In the genomic region with DNA sequence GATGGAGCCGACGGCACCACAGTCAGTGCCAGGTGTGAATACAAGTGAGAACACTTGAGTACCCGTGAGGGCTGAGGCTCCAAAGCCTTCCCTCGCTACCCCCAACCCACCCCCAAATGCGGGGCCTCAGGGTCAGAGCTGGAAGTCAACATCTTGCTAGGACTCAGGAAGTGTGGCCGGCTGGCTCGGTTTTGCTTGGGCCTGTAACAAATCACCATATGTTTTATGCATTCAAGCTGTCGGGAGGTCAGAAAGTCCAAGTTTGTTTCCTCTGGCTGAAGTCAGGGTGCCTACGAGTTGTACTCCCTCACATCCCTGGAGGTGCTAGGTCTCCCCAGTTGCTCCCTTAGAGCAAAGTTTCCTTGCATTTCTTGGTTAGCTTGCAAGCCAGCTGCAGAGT, we compare ENCODE assay signal across 12 mouse cellular contexts. TPM values are rescaled to one million over a fixed set of nuclear protein-coding genes. Genes with fewer than 3 reads are reported as not detected.
A peak's percentile ranks its signal among the peaks of the same experiment; 100 is the strongest.
DNase-seq lines count a peak whose midpoint lies in the region; ATAC-seq lines count a peak whose summit lies in the region.
"Had no signal": no experiment of that assay in that cellular context is flagged by ENCODE, and none has a peak within 500 bp of the region (broad histone marks: within the 10 kb centered on the region; RNA-seq: fewer than 3 reads in every experiment).

No protein-coding gene starts in this region.

- no peak overlapping the region for H3K4me3 ChIP-seq in embryonic facial prominence, embryonic 11.5 days (ENCODE audit: low read depth, low read length)
- H3K4me3 ChIP-seq in heart, embryonic 13.5 days: no peak overlapping the region
- H3K4me3 ChIP-seq in liver, embryonic 11.5 days (ENCODE audit: low read depth, low read length): no peak overlapping the region
- H3K4me3 ChIP-seq: intestine, embryonic 15.5 days; myocyte had no signal

- peaks cover 6% of the 10 kb centered on the region; the same call in 1 of the 2 replicates for H3K4me1 ChIP-seq in embryonic facial prominence, embryonic 11.5 days (ENCODE audit: control insufficient read depth, insufficient read depth, low read length)
- H3K4me1 ChIP-seq in heart, embryonic 13.5 days: peaks cover 96% of the 10 kb centered on the region
- H3K4me1 ChIP-seq in liver, embryonic 11.5 days (replicated peaks; ENCODE audit: control insufficient read depth, insufficient read depth, low read length): peaks cover 19% of the 10 kb centered on the region

- no peaks in the 10 kb centered on the region for H3K36me3 ChIP-seq in embryonic facial prominence, embryonic 11.5 days (replicated peaks; ENCODE audit: control insufficient read depth, insufficient read depth, low read depth, low read length)
- no peaks in the 10 kb centered on the region for H3K36me3 ChIP-seq in heart, embryonic 13.5 days
- H3K36me3 ChIP-seq in liver, embryonic 11.5 days (ENCODE audit: control insufficient read depth, insufficient read depth, low read length): no peaks in the 10 kb centered on the region
- H3K36me3 ChIP-seq: intestine, embryonic 15.5 days had no signal

- no peaks in the 10 kb centered on the region for H3K9me3 ChIP-seq in embryonic facial prominence, embryonic 11.5 days (replicated peaks; ENCODE audit: control insufficient read depth, low read length)
- no peaks in the 10 kb centered on the region for H3K9me3 ChIP-seq in heart, embryonic 13.5 days
- no peaks in the 10 kb centered on the region for H3K9me3 ChIP-seq in liver, embryonic 11.5 days (ENCODE audit: control insufficient read depth, low read length)
- H3K9me3 ChIP-seq: intestine, embryonic 15.5 days had no signal

- H3K27me3 ChIP-seq in embryonic facial prominence, embryonic 11.5 days (ENCODE audit: control insufficient read depth, insufficient read depth, low read length): no peaks in the 10 kb centered on the region
- H3K27me3 ChIP-seq in heart, embryonic 13.5 days (replicated peaks): no peaks in the 10 kb centered on the region
- H3K27me3 ChIP-seq in liver, embryonic 11.5 days (replicated peaks; ENCODE audit: control insufficient read depth, insufficient read depth, low read length): no peaks in the 10 kb centered on the region
- H3K27me3 ChIP-seq: intestine, embryonic 15.5 days had no signal

- 32% methylated on average over 9 of the region's 9 CpGs for WGBS in embryonic facial prominence, embryonic 11.5 days
- 51% methylated on average over 9 of the region's 9 CpGs for WGBS in heart, embryonic 13.5 days
- WGBS in liver, embryonic 11.5 days: 56% methylated on average over 9 of the region's 9 CpGs

- DNase-seq in kidney, adult 11 months: peak; percentile 58
- no peak for DNase-seq in kidney, adult 9 months
- DNase-seq in embryonic facial prominence, embryonic 11.5 days (ENCODE audit: low spot score): peak; percentile 51
- peak; percentile 41 to 47 for DNase-seq in kidney, postnatal 36 days
- DNase-seq in retina, embryonic 14.5 days (ENCODE audit: low spot score): no peak
- no peak for DNase-seq in liver, embryonic 11.5 days (ENCODE audit: low spot score)
- DNase-seq: layer of hippocampus, postnatal 36 days; lung, postnatal 10 days had no signal

- no peak overlapping the region for H3K9ac ChIP-seq in embryonic facial prominence, embryonic 11.5 days (replicated peaks; ENCODE audit: low read length)
- peak overlapping the region; percentile 30; the same call in 1 of the 2 replicates for H3K9ac ChIP-seq in heart, embryonic 13.5 days
- H3K9ac ChIP-seq in liver, embryonic 11.5 days (ENCODE audit: low read depth, low read length): no peak overlapping the region
- H3K9ac ChIP-seq: intestine, embryonic 15.5 days had no signal

- no peak for ATAC-seq in embryonic facial prominence, embryonic 11.5 days (replicated peaks; ENCODE audit: insufficient number of reproducible peaks, low FRiP score, low TSS enrichment, low read depth)
- no peak for ATAC-seq in heart, embryonic 13.5 days (ENCODE audit: extremely low read depth, insufficient number of reproducible peaks, low FRiP score, low TSS enrichment)
- no peak for ATAC-seq in liver, embryonic 11.5 days (replicated peaks; ENCODE audit: low FRiP score)
- ATAC-seq: intestine, embryonic 15.5 days had no signal

- no peak overlapping the region for H3K27ac ChIP-seq in embryonic facial prominence, embryonic 11.5 days (replicated peaks; ENCODE audit: low read depth, low read length)
- peak overlapping the region; percentile 92 for H3K27ac ChIP-seq in heart, embryonic 13.5 days (replicated peaks)
- H3K27ac ChIP-seq in liver, embryonic 11.5 days (ENCODE audit: low read depth, low read length): no peak overlapping the region
- H3K27ac ChIP-seq: intestine, embryonic 15.5 days had no signal

- H3K4me2 ChIP-seq in embryonic facial prominence, embryonic 11.5 days (ENCODE audit: low read depth, low read length): no peak overlapping the region
- H3K4me2 ChIP-seq in heart, embryonic 13.5 days: no peak overlapping the region
- no peak overlapping the region for H3K4me2 ChIP-seq in liver, embryonic 11.5 days
- H3K4me2 ChIP-seq: intestine, embryonic 15.5 days; midbrain, embryonic 11.5 days had no signal

RNA-seq across cellular contexts. Expression of a gene that starts 27.2 kb away (rescaled TPM):
- polyA plus RNA-seq in embryonic facial prominence, embryonic 11.5 days (2014; fragmentation: Nextera tagmentation; extraction: Ambion mirVana): 90.4 and 91.0 TPM in 2 replicates
- 32.9 and 33.4 TPM in 2 replicates for polyA plus RNA-seq in heart, embryonic 13.5 days (2015; fragmentation: Nextera tagmentation; extraction: Ambion mirVana)
- 104 and 110 TPM in 2 replicates for polyA plus RNA-seq in liver, embryonic 11.5 days (2014; fragmentation: Nextera tagmentation; extraction: Ambion mirVana)

Comparison
In these comparisons a context has a peak if more than half of its experiments do, and no peak if none do; other contexts are left out.
1. DNase-seq: peak in kidney, adult 11 months (single experiment), embryonic facial prominence, embryonic 11.5 days (single experiment) and kidney, postnatal 36 days (2 of 2); none in kidney, adult 9 months (single experiment), retina, embryonic 14.5 days (single experiment) and liver, embryonic 11.5 days (single experiment).